Mouse (Mus musculus) brain, embryonic 14.5 days (tissue): ENCODE measurements around the gene Adamts16.

Experiments
- CTCF ChIP-seq: fragments of 200-500 bp; IDR thresholded peaks from 2 replicates; pipeline ENCODE4 v1.5.1; 2012; ENCODE audit warnings: inconsistent platforms, mild to moderate bottlenecking, moderate library complexity, borderline replicate concordance; ENCODE audit not compliant: insufficient read depth, insufficient read length; ENCODE audit errors: extremely low read depth
- POLR2A ChIP-seq: fragments of 200-500 bp; IDR thresholded peaks from 2 replicates; pipeline ENCODE4 v1.6.1; 2012; ENCODE audit warnings: mild to moderate bottlenecking, inconsistent platforms, borderline replicate concordance; ENCODE audit not compliant: poor library complexity, insufficient read depth, insufficient read length, severe bottlenecking; ENCODE audit errors: extremely low read depth

DNA sequence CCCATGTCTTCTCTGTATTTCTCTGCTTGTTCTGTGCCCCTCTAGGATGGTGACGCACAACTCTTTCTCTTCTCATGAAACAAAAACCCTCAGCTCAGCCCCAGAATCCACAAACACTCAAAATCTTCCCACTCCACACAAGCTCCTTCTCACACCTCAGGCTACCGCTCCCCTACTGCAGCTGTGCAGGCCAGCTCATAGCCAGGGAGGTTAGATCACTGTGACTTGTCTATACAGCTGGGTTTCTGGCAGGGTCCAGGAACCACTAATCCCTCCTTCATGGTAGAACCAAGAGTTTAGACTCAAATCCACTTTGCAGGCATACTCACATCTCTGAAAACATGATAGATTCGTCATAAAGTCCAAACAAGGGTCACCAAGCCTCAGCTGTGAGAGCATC is 161.3 kb downstream of the Adamts16 start:
- TF ChIP-seq CTCF (no peak), POLR2A (no peak)
